Mouse (Mus musculus) myocyte (in vitro differentiated cells): ENCODE measurements at regions not wholly inside any gene's neighbourhood (a gene's known extent, or its start where the extent isn't known, plus 50 kb on each side); places are given as distances from the start of the nearest gene placed in this dataset.
"Not testable (repeated sequence)": the region's sequence is repeated elsewhere in the genome, so short reads cannot be mapped to it uniquely, and the experiment has no call there.

ENCODE experiments used
- MYOG ChIP-seq, 3 experiments: IDR thresholded peaks; one replicate each; pipeline ENCODE4 v1.6.1; 2011; ENCODE audit warnings: control low read depth in 2 of 3, low read depth in 2 of 3, mild to moderate bottlenecking in 2 of 3; ENCODE audit not compliant: insufficient read length in 2 of 3, control insufficient read depth in 1 of 3, insufficient read depth in 1 of 3
- POLR2A ChIP-seq: IDR thresholded peaks from one replicate; pipeline ENCODE4 v1.6.1; 2011; ENCODE audit warnings: low read depth, mild to moderate bottlenecking, control low read depth, moderate library complexity; ENCODE audit not compliant: insufficient read length
- POLR2AphosphoS2 ChIP-seq: IDR thresholded peaks from one replicate; pipeline ENCODE4 v1.6.1; 2011; ENCODE audit warnings: low read depth, control low read depth; ENCODE audit not compliant: insufficient read length
- SRF ChIP-seq: IDR thresholded peaks from one replicate; pipeline ENCODE4 v1.6.1; 2011; ENCODE audit warnings: low read depth; ENCODE audit not compliant: control insufficient read depth, insufficient read length
- TCF12 ChIP-seq: IDR thresholded peaks from one replicate; pipeline ENCODE4 v1.6.1; 2011; ENCODE audit warnings: mild to moderate bottlenecking, control low read depth; ENCODE audit not compliant: poor library complexity, insufficient read depth, severe bottlenecking
- TCF3 ChIP-seq: IDR thresholded peaks from one replicate; pipeline ENCODE4 v1.6.1; 2011; ENCODE audit warnings: low read depth, control low read depth; ENCODE audit not compliant: insufficient read length

- not testable (repeated sequence) for TF ChIP-seq POLR2A; TCF3; TCF12; POLR2AphosphoS2; SRF; MYOG (IDR thresholded peaks at IDR 0.05; ENCODE audit: control insufficient read depth in 1 of 3, insufficient read depth in 1 of 3, insufficient read length in 2 of 3, low read depth in 2 of 3)
These were observed 774.1 kb upstream of the 4930444P10Rik start for GRCm38 (mm10) chr1:16867086-16867835.
